Mouse (Mus musculus) frontal cortex, postnatal 36 days (tissue): Measurements from ENCODE around the gene Il34.

ENCODE experiments used
- DNase-seq, 2 experiments: peaks; one replicate each; pipeline ENCODE4 v3.0.0; 2022; ENCODE audit warnings: low spot score in 2 of 2

Gene Il34

GRCm38 (mm10) chr8:110740629-110741175 lies 65.0 kb downstream of the Il34 start:
- DNase-seq = no peak

- DNase-seq = no peak
Measured at GRCm38 (mm10) chr8:110738591-110739195, 67.0 kb downstream of the Il34 start.

GRCm38 (mm10) chr8:110733036-110733435 lies 72.7 kb downstream of the Il34 start:
- DNase-seq = no peak

- DNase-seq = no peak
Measured at GRCm38 (mm10) chr8:110731346-110731859, 74.3 kb downstream of the Il34 start.

- DNase-seq = peak; percentile 64 to 65
Measured at GRCm38 (mm10) chr8:110726893-110727292, 78.8 kb downstream of the Il34 start.

GRCm38 (mm10) chr8:110725084-110725838 lies 80.5 kb downstream of the Il34 start:
- DNase-seq = peak; percentile 58 to 63

- DNase-seq = no peak
Measured at GRCm38 (mm10) chr8:110724493-110724892, 81.2 kb downstream of the Il34 start.

- no peak for DNase-seq
Measured at GRCm38 (mm10) chr8:110722414-110723011, 83.2 kb downstream of the Il34 start.

- no peak for DNase-seq
Measured at GRCm38 (mm10) chr8:110721606-110722413, 83.9 kb downstream of the Il34 start.

- DNase-seq = peak in 1 of 2 experiments; percentile 69
Measured at GRCm38 (mm10) chr8:110720685-110721598, 84.8 kb downstream of the Il34 start, which contains the start of gene Mtss1l. Mtss1l (plus strand) TSS chr8:110721476.

GRCm38 (mm10) chr8:110719898-110720653 lies 85.6 kb downstream of the Il34 start:
- no peak for DNase-seq

- DNase-seq = no peak
Measured at GRCm38 (mm10) chr8:110718969-110719670, 86.6 kb downstream of the Il34 start.

GRCm38 (mm10) chr8:110718209-110718968 lies 87.3 kb downstream of the Il34 start:
- no peak for DNase-seq

GRCm38 (mm10) chr8:110717131-110717530 lies 88.6 kb downstream of the Il34 start:
- no peak for DNase-seq

- DNase-seq = peak; percentile 69 to 88
Measured at GRCm38 (mm10) chr8:110716075-110716474, 89.6 kb downstream of the Il34 start.

GRCm38 (mm10) chr8:110714827-110715519 lies 90.8 kb downstream of the Il34 start:
- no peak for DNase-seq

GRCm38 (mm10) chr8:110713073-110713472 lies 92.7 kb downstream of the Il34 start:
- DNase-seq = no peak
